9 mouse cellular contexts compared by ENCODE assay signal in the genomic region with DNA sequence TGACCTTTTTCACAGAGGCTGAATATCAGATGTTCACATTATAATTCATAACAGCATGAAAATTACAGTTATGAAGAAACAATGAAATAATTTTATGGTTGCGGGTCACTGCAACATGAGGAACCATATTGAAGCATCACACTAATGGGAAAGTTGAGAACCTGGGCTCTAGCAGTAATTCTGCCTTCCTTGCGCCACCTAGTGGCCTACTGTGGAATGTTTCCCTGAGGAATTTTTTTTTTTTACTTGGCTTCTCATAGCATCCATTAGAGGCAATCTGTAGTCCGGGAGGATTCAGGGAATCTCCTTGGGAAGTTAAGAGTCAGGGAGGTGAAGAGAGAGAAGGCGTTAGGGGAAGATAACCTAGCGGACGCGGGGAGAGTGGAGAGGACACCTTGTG. TPM values are rescaled to one million over a fixed set of nuclear protein-coding genes. Genes with fewer than 3 reads are reported as not detected.
DNase-seq lines count a peak whose midpoint lies in the region; ATAC-seq and TF ChIP-seq lines count a peak whose summit lies in the region.
"Had no signal": no experiment of that assay in that cellular context is flagged by ENCODE, and none has a peak within 500 bp of the region (broad histone marks: within the 10 kb centered on the region; RNA-seq: fewer than 3 reads in every experiment).

No protein-coding gene starts in this region.

- no peak for TF ChIP-seq POLR2A in brain, embryonic 14.5 days (IDR thresholded peaks at IDR 0.05; ENCODE audit: borderline replicate concordance, extremely low read depth, insufficient read depth, insufficient read length, poor library complexity, severe bottlenecking)

- 0 out of 2 replicates have a peak, but pooled peaks have one; percentile 59 for ATAC-seq in erythroid progenitor cell, adult 5-6 weeks (replicated peaks; ENCODE audit: low FRiP score, poor library complexity, severe bottlenecking)

- DNase-seq in heart, adult 8-10 months (ENCODE audit: low spot score), result peak; percentile 57
- no peak for DNase-seq in heart, adult 11 months
- peak; percentile 74 for DNase-seq in CD4-positive, CD25-positive, alpha-beta regulatory T cell, adult 2 months (ENCODE audit: low read depth, low spot score)
- peak; percentile 81 for DNase-seq in brain, embryonic 14.5 days (ENCODE audit: low read depth)
- DNase-seq in layer of hippocampus, adult 11-12 months (ENCODE audit: low spot score), result peak; percentile 70
- peak; percentile 80 for DNase-seq in lung, postnatal 14 days
- peak; percentile 8 to 29 for DNase-seq in spleen, postnatal 36 days (ENCODE audit: low spot score in 2 of 2)

- peak; percentile 86 for TF ChIP-seq CTCF in brain, embryonic 14.5 days (IDR thresholded peaks at IDR 0.05; ENCODE audit: borderline replicate concordance, extremely low read depth, insufficient read depth, insufficient read length)

RNA-seq across cellular contexts. Expression of a gene that starts 2.5 kb away (rescaled TPM):
- total RNA-seq in heart, adult 8-10 months (2022), result 1 to 10 TPM in 3 of 4 experiments, under 1 TPM in 1; 0.53 to 2.5 (median 1.5) TPM
- 0.16 and 0.40 TPM in 2 replicates for polyA plus RNA-seq in brain, embryonic 14.5 days (2012; rRNA removed)
- not detected in 2 replicates for total RNA-seq in erythroid progenitor cell, adult 5-6 weeks (2015; ENCODE audit: low replicate concordance)
- not detected in 2 replicates for total RNA-seq in erythroid progenitor cell, adult 5-6 weeks (2017; ENCODE audit: low replicate concordance)
- polyA plus RNA-seq: midbrain, embryonic 12.5 days had no signal

RNA-seq across cellular contexts. Expression of a gene that starts 13.0 kb away (rescaled TPM):
- not detected for total RNA-seq in heart, adult 8-10 months (2022)
- polyA plus RNA-seq in brain, embryonic 14.5 days (2012; rRNA removed), result 0.09 TPM in 1 of 2 replicates, not detected in the other
- total RNA-seq in erythroid progenitor cell, adult 5-6 weeks (2015; ENCODE audit: low replicate concordance), result not detected in 2 replicates
- total RNA-seq in erythroid progenitor cell, adult 5-6 weeks (2017; ENCODE audit: low replicate concordance), result not detected in 2 replicates
- polyA plus RNA-seq: midbrain, embryonic 12.5 days had no signal

RNA-seq across cellular contexts. Expression of a gene that starts 35.5 kb away (rescaled TPM):
- not detected for total RNA-seq in heart, adult 8-10 months (2022)
- polyA plus RNA-seq in brain, embryonic 14.5 days (2012; rRNA removed), result 0.05 and 0.12 TPM in 2 replicates
- total RNA-seq in erythroid progenitor cell, adult 5-6 weeks (2015; ENCODE audit: low replicate concordance), result not detected in 2 replicates
- total RNA-seq in erythroid progenitor cell, adult 5-6 weeks (2017; ENCODE audit: low replicate concordance), result not detected in 2 replicates
- polyA plus RNA-seq: midbrain, embryonic 12.5 days had no signal

RNA-seq across cellular contexts. Expression of a gene that starts 42.6 kb away (rescaled TPM):
- 10 to 100 TPM; 20.9 to 75.6 (median 50.9) TPM for total RNA-seq in heart, adult 8-10 months (2022)
- polyA plus RNA-seq in brain, embryonic 14.5 days (2012; rRNA removed), result not detected in 2 replicates
- total RNA-seq in erythroid progenitor cell, adult 5-6 weeks (2015; ENCODE audit: low replicate concordance), result not detected in 2 replicates
- not detected in 2 replicates for total RNA-seq in erythroid progenitor cell, adult 5-6 weeks (2017; ENCODE audit: low replicate concordance)
- polyA plus RNA-seq: midbrain, embryonic 12.5 days had no signal

RNA-seq across cellular contexts. Expression of a gene that starts 50.6 kb away (rescaled TPM):
- 1 to 10 TPM; 5.6 to 6.6 (median 6.0) TPM for total RNA-seq in heart, adult 8-10 months (2022)
- polyA plus RNA-seq in brain, embryonic 14.5 days (2012; rRNA removed), result 6.0 and 10.0 TPM in 2 replicates
- 1.7 and 5.0 TPM in 2 replicates for total RNA-seq in erythroid progenitor cell, adult 5-6 weeks (2015; ENCODE audit: low replicate concordance)
- total RNA-seq in erythroid progenitor cell, adult 5-6 weeks (2017; ENCODE audit: low replicate concordance), result 0.39 TPM in 1 of 2 replicates, not detected in the other
